Mouse (Mus musculus) midbrain, embryonic 13.5 days (tissue): ENCODE data around the gene Fntb. TPM values are rescaled to one million over a fixed set of nuclear protein-coding genes. Genes with fewer than 3 reads are reported as not detected.
A peak's percentile ranks its signal among the peaks of the same experiment; 100 is the strongest.

ENCODE experiments used
- ATAC-seq: fragments of 200-750 bp; cut with Nextera tagmentation; 2 replicates; pipeline ENCODE4 v1.8.0; 2017; ENCODE audit warnings: mild to moderate bottlenecking, moderate TSS enrichment, moderate library complexity
- H3K27ac ChIP-seq: fragments of 300-500 bp; sonication (generic); 2 replicates; pipeline ENCODE4 v1.5.1; 2015; ENCODE audit warnings: inconsistent platforms, mild to moderate bottlenecking, moderate library complexity
- H3K27me3 ChIP-seq: fragments of 300-500 bp; sonication (generic); 2 replicates; pipeline ENCODE4 v1.6.1; 2015; ENCODE audit warnings: mild to moderate bottlenecking, inconsistent platforms
- H3K36me3 ChIP-seq: fragments of 300-500 bp; sonication (generic); 2 replicates; pipeline ENCODE4 v1.6.1; 2015; ENCODE audit warnings: mild to moderate bottlenecking, inconsistent platforms
- H3K4me1 ChIP-seq: fragments of 300-500 bp; sonication (generic); replicated peaks from 2 replicates; pipeline ENCODE4 v1.6.1; 2015; ENCODE audit warnings: inconsistent platforms
- H3K4me2 ChIP-seq: fragments of 300-500 bp; sonication (generic); replicated peaks from 2 replicates; pipeline ENCODE4 v1.6.1; 2015; ENCODE audit warnings: moderate library complexity, mild to moderate bottlenecking, inconsistent platforms
- H3K4me3 ChIP-seq: fragments of 300-500 bp; sonication (generic); replicated peaks from 2 replicates; pipeline ENCODE4 v1.5.1; 2015; ENCODE audit warnings: mild to moderate bottlenecking, inconsistent platforms
- H3K9ac ChIP-seq: fragments of 300-500 bp; sonication (generic); replicated peaks from 2 replicates; pipeline ENCODE4 v1.6.1; 2015; ENCODE audit warnings: mild to moderate bottlenecking, inconsistent platforms
- H3K9me3 ChIP-seq: fragments of 300-500 bp; sonication (generic); 2 replicates; pipeline ENCODE4 v1.6.1; 2016; ENCODE audit warnings: mild to moderate bottlenecking, inconsistent platforms
- WGBS: fragments of 180-500 bp; shearing (Covaris S2); methylation state at CpG from one replicate; pipeline ENCODE4 v1.1.7; 2015; 5-methylcytosine and 5-hydroxymethylcytosine counted together
- polyA plus RNA-seq: library from polyadenylated mRNA; unstranded; fragments of >200 nt; fragmentation: Nextera tagmentation; extraction: Ambion mirVana; gene quantifications from 2 replicates; pipeline ENCODE4 v1.2.1, GENCODE M21; 2015

Fntb gene
- polyA plus RNA-seq, 1 experiment from 2014 or later = 36.8 TPM

GRCm38 (mm10) chr12:76895777-76896176 is 130.4 kb downstream of the Fntb start:
- Histone ChIP-seq H3K27me3 (no peaks in the 10 kb centered on the region), H3K9me3 (no peaks in the 10 kb centered on the region), H3K4me1 (peaks cover 12% of the 10 kb centered on the region), H3K36me3 (peaks cover 17% of the 10 kb centered on the region; the same call in 1 of the 2 replicates), H3K9ac (no peak overlapping the region), H3K4me3 (no peak overlapping the region), H3K4me2 (no peak overlapping the region), H3K27ac (peak overlapping the region; percentile 54)
- ATAC-seq = peak; percentile 74
- 36% methylated on average over 7 of the region's 7 CpGs for WGBS

- no peak overlapping the region for H3K4me3 ChIP-seq
- H3K4me2 ChIP-seq = no peak overlapping the region
- H3K27ac ChIP-seq = no peak overlapping the region
- WGBS = 92% methylated on average over 4 of the region's 4 CpGs
- no peaks in the 10 kb centered on the region for H3K27me3 ChIP-seq
- H3K36me3 ChIP-seq = peaks cover 20% of the 10 kb centered on the region
- H3K4me1 ChIP-seq = peaks cover 12% of the 10 kb centered on the region
- ATAC-seq = no peak
- H3K9me3 ChIP-seq = no peaks in the 10 kb centered on the region
- no peak overlapping the region for H3K9ac ChIP-seq
These were observed 131.2 kb downstream of the Fntb start for GRCm38 (mm10) chr12:76896566-76896965.

GRCm38 (mm10) chr12:76897006-76897405 is 131.6 kb downstream of the Fntb start:
- Histone ChIP-seq H3K4me1 (peaks cover 12% of the 10 kb centered on the region), H3K36me3 (peaks cover 18% of the 10 kb centered on the region), H3K4me2 (no peak overlapping the region), H3K27me3 (no peaks in the 10 kb centered on the region), H3K27ac (no peak overlapping the region), H3K9ac (no peak overlapping the region), H3K4me3 (no peak overlapping the region), H3K9me3 (no peaks in the 10 kb centered on the region)
- ATAC-seq = no peak
- WGBS = 89% methylated on average over 10 of the region's 10 CpGs

GRCm38 (mm10) chr12:76898141-76898540 is 132.8 kb downstream of the Fntb start:
- no peak overlapping the region for H3K9ac ChIP-seq
- H3K9me3 ChIP-seq = no peaks in the 10 kb centered on the region
- H3K4me1 ChIP-seq = peaks cover 12% of the 10 kb centered on the region
- no peak overlapping the region for H3K27ac ChIP-seq
- H3K4me2 ChIP-seq = no peak overlapping the region
- no peaks in the 10 kb centered on the region for H3K27me3 ChIP-seq
- no peak overlapping the region for H3K4me3 ChIP-seq
- no peak for ATAC-seq
- peaks cover 13% of the 10 kb centered on the region for H3K36me3 ChIP-seq

GRCm38 (mm10) chr12:76899261-76899975 is 134.0 kb downstream of the Fntb start:
- H3K27me3 ChIP-seq = no peaks in the 10 kb centered on the region
- H3K9me3 ChIP-seq = no peaks in the 10 kb centered on the region
- H3K9ac ChIP-seq = no peak overlapping the region
- H3K36me3 ChIP-seq = peaks cover 13% of the 10 kb centered on the region
- 93% methylated on average over 10 of the region's 10 CpGs for WGBS
- H3K4me2 ChIP-seq = no peak overlapping the region
- no peak for ATAC-seq
- H3K4me3 ChIP-seq = no peak overlapping the region
- peaks cover 12% of the 10 kb centered on the region for H3K4me1 ChIP-seq
- no peak overlapping the region for H3K27ac ChIP-seq

- Histone ChIP-seq H3K4me3 (no peak overlapping the region), H3K4me2 (no peak overlapping the region), H3K4me1 (no peaks in the 10 kb centered on the region), H3K27me3 (no peaks in the 10 kb centered on the region), H3K9me3 (no peaks in the 10 kb centered on the region), H3K27ac (no peak overlapping the region), H3K9ac (no peak overlapping the region), H3K36me3 (peaks cover 13% of the 10 kb centered on the region)
- no peak for ATAC-seq
- 76% methylated on average over 3 of the region's 3 CpGs for WGBS
These were observed 136.3 kb downstream of the Fntb start for GRCm38 (mm10) chr12:76901508-76902294.

GRCm38 (mm10) chr12:76906278-76906677 is 140.9 kb downstream of the Fntb start:
- 91% methylated on average over 1 of the region's 1 CpGs for WGBS
- no peak for ATAC-seq
- H3K4me2 ChIP-seq = no peak overlapping the region

GRCm38 (mm10) chr12:76909218-76909617 is 143.8 kb downstream of the Fntb start:
- Histone ChIP-seq H3K4me2 (no peak overlapping the region), H3K27ac (no peak overlapping the region), H3K36me3 (peaks cover 16% of the 10 kb centered on the region; the same call in 1 of the 2 replicates), H3K4me1 (peaks cover 14% of the 10 kb centered on the region; the same call in 1 of the 2 replicates), H3K27me3 (no peaks in the 10 kb centered on the region), H3K4me3 (no peak overlapping the region), H3K9ac (no peak overlapping the region), H3K9me3 (no peaks in the 10 kb centered on the region)
- 93% methylated on average over 5 of the region's 5 CpGs for WGBS
- no peak for ATAC-seq

More at GRCm38 (mm10) chr12:76906278-76906677, 140.9 kb downstream of the Fntb start:
- Histone ChIP-seq H3K27ac (no peak overlapping the region), H3K4me1 (peaks cover 11% of the 10 kb centered on the region; the same call in 1 of the 2 replicates), H3K27me3 (no peaks in the 10 kb centered on the region), H3K4me3 (no peak overlapping the region), H3K9ac (no peak overlapping the region), H3K9me3 (no peaks in the 10 kb centered on the region), H3K36me3 (peaks cover 18% of the 10 kb centered on the region)

GRCm38 (mm10) chr12:76910258-76910940 is 145.0 kb downstream of the Fntb start:
- H3K4me2 ChIP-seq = no peak overlapping the region
- peaks cover 21% of the 10 kb centered on the region for H3K36me3 ChIP-seq
- H3K4me3 ChIP-seq = no peak overlapping the region
- H3K9me3 ChIP-seq = no peaks in the 10 kb centered on the region
- no peak overlapping the region for H3K27ac ChIP-seq
- H3K27me3 ChIP-seq = no peaks in the 10 kb centered on the region
- 68% methylated on average over 11 of the region's 11 CpGs for WGBS
- ATAC-seq = peak; percentile 30; the same call in 1 of the 2 replicates
- H3K4me1 ChIP-seq = peaks cover 14% of the 10 kb centered on the region; the same call in 1 of the 2 replicates
- H3K9ac ChIP-seq = 0 out of 2 replicates have a peak overlapping the region, but pooled peaks have one; percentile 1

- H3K4me2 ChIP-seq = no peak overlapping the region
- H3K36me3 ChIP-seq = peaks cover 22% of the 10 kb centered on the region
- peaks cover 14% of the 10 kb centered on the region; the same call in 1 of the 2 replicates for H3K4me1 ChIP-seq
- H3K27ac ChIP-seq = no peak overlapping the region
- H3K27me3 ChIP-seq = no peaks in the 10 kb centered on the region
- H3K9me3 ChIP-seq = no peaks in the 10 kb centered on the region
- no peak for ATAC-seq
- H3K9ac ChIP-seq = no peak overlapping the region
- WGBS = 57% methylated on average over 16 of the region's 16 CpGs
- no peak overlapping the region for H3K4me3 ChIP-seq
These were observed 145.9 kb downstream of the Fntb start for GRCm38 (mm10) chr12:76911171-76911726.

- WGBS = 79% methylated on average over 9 of the region's 9 CpGs
- ATAC-seq = no peak
- H3K36me3 ChIP-seq = peaks cover 29% of the 10 kb centered on the region
- no peak overlapping the region for H3K27ac ChIP-seq
- H3K4me1 ChIP-seq = peaks cover 14% of the 10 kb centered on the region; the same call in 1 of the 2 replicates
- H3K9me3 ChIP-seq = no peaks in the 10 kb centered on the region
- no peak overlapping the region for H3K4me3 ChIP-seq
- H3K9ac ChIP-seq = no peak overlapping the region
- no peak overlapping the region for H3K4me2 ChIP-seq
- H3K27me3 ChIP-seq = no peaks in the 10 kb centered on the region
These were observed 146.8 kb downstream of the Fntb start for GRCm38 (mm10) chr12:76912193-76912592.
